Mouse (Mus musculus) midbrain, embryonic 11.5 days (tissue): ENCODE results near the gene Scyl1. TPM values are rescaled to one million over a fixed set of nuclear protein-coding genes. Genes with fewer than 3 reads are reported as not detected.
A peak's percentile ranks its signal among the peaks of the same experiment; 100 is the strongest.

Source experiments
- ATAC-seq: fragments of 200-750 bp; cut with Nextera tagmentation; 2 replicates; pipeline ENCODE4 v1.8.0; 2017; ENCODE audit warnings: moderate TSS enrichment, moderate library complexity; ENCODE audit not compliant: low FRiP score
- DNase-seq: peaks from one replicate; pipeline ENCODE4 v3.0.0; 2015; ENCODE audit warnings: low spot score; ENCODE audit errors: missing footprints
- H3K27ac ChIP-seq: fragments of 300-500 bp; sonication (generic); 2 replicates; pipeline ENCODE4 v1.5.1; 2014; ENCODE audit warnings: low read depth, low read length
- H3K27me3 ChIP-seq: fragments of 300-500 bp; sonication (generic); 2 replicates; pipeline ENCODE4 v1.6.1; 2014; ENCODE audit warnings: mild to moderate bottlenecking, low read length, moderate library complexity, mixed read lengths; ENCODE audit not compliant: control insufficient read depth, insufficient read depth
- H3K36me3 ChIP-seq: fragments of 300-500 bp; sonication (generic); 2 replicates; pipeline ENCODE4 v1.6.1; 2014; ENCODE audit warnings: mild to moderate bottlenecking, low read length, moderate library complexity, mixed read lengths; ENCODE audit not compliant: control insufficient read depth, insufficient read depth
- H3K4me1 ChIP-seq: fragments of 300-500 bp; sonication (generic); 2 replicates; pipeline ENCODE4 v1.6.1; 2014; ENCODE audit warnings: low read length; ENCODE audit not compliant: control insufficient read depth, insufficient read depth
- H3K4me2 ChIP-seq: fragments of 300-500 bp; sonication (generic); 2 replicates; pipeline ENCODE4 v1.6.1; 2014; ENCODE audit warnings: mild to moderate bottlenecking, moderate library complexity
- H3K4me3 ChIP-seq: fragments of 300-500 bp; sonication (generic); 2 replicates; pipeline ENCODE4 v1.5.1; 2014; ENCODE audit warnings: low read depth, low read length
- H3K9ac ChIP-seq: fragments of 300-500 bp; sonication (generic); 2 replicates; pipeline ENCODE4 v1.6.1; 2014; ENCODE audit warnings: low read length
- H3K9me3 ChIP-seq: fragments of 300-500 bp; sonication (generic); 2 replicates; pipeline ENCODE4 v1.6.1; 2016; ENCODE audit warnings: low read length; ENCODE audit not compliant: control insufficient read depth
- whole genome bisulfite sequencing: fragments of 180-500 bp; shearing (Covaris S2); extraction: QIAGEN DNeasy Blood & Tissue Kit; methylation state at CpG from one replicate; pipeline ENCODE4 v1.1.7; 2014; 5-methylcytosine and 5-hydroxymethylcytosine counted together
- polyA plus RNA-seq: library from polyadenylated mRNA; unstranded; fragments of >200 nt; fragmentation: Nextera tagmentation; extraction: Ambion mirVana; gene quantifications from 2 replicates; pipeline ENCODE4 v1.2.1, GENCODE M21; 2014

Gene Scyl1
- polyA plus RNA-seq, 1 experiment from 2014 or later = 58.6 TPM

GRCm38 (mm10) chr19:5741641-5742240 is 29.5 kb downstream of the Scyl1 start:
- Histone ChIP-seq H3K4me1 (peaks cover 28% of the 10 kb centered on the region), H3K9ac (peak overlapping the region; percentile 79), H3K4me3 (peak overlapping the region; percentile 52), H3K36me3 (no peaks in the 10 kb centered on the region), H3K27ac (no peak overlapping the region), H3K9me3 (no peaks in the 10 kb centered on the region), H3K4me2 (peak overlapping the region; percentile 92), H3K27me3 (peaks cover 41% of the 10 kb centered on the region)
- under 1% methylated on average over 53 of the region's 55 CpGs for WGBS
- peak; percentile 55 for ATAC-seq
- DNase-seq = peak; percentile 96

DNA sequence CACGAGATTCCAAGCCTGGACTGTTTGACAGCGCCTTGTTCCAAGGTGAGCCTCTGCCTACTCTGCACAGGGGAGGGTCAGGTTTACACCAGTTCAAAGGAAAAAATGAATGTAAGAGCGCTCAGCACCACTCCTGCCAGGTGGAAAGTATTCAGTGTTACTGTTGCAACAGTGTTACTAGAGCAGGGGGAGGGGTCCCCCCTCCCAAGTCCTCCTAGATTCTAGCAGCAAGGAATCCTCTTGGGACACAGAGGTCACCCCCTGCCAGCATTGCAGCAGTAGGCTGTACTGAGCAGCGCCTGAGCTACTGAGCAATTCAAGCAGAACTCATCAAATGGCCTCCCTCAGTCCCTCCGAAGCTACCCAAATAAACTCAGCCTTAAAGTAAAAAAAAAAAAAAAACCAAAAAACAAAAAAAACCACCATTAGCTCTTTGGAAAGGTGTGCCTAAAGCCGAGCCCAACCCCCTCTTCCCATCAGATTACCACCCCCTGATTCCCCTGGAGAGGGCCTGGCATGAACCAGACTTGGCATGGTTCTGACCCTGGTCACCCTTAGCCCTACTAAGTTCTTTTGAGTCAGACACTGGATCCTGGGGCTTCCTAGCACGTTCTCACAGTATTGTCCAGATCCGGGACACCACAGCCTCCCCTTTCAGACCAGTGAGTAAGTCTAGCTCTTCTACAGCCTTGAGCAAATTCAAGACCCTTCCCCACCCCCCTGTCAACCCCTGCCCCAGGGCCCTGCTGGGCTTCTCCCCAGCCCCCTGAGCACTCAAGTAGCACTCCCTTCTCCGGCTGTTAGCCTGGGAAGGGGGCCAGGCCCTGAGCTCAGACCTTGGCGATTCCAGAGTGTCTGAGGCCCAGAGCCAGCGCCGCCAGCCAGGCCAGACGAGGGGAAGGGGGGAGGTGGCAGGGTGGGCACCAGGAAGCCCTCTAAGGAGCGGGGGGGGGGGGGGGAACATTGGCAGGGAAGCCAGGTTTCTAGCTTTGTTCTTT is 30.6 kb downstream of the Scyl1 start, which contains the start of gene Ltbp3:
Gene Ltbp3 (plus strand): TSS at position 585 of the 998 bp plus-strand sequence.
- peaks cover 35% of the 10 kb centered on the region for H3K27me3 ChIP-seq
- H3K27ac ChIP-seq = no peak within 1 kb of the TSS
- H3K36me3 ChIP-seq = no peaks in the 10 kb centered on the region

DNA sequence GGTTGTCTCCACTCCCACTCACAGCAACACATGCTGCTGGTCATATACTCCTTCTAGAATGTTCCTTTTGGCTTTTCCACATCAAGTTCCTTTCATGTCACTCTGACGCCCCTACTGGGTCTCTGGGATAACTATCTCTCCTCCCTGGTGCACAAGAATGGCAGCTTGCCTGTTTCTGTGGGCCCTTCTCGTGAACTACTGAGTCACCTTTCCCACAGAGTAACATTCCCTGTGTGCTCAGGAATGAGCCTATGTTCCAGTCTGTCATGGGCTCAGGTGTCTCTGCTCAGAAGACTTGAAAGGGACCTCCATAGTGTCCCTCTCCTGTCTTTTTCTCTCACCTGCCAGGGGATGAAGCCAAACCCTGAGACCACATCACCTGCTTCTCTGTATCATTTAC is 31.8 kb downstream of the Scyl1 start:
- H3K27ac ChIP-seq = no peak overlapping the region
- no peaks in the 10 kb centered on the region for H3K9me3 ChIP-seq
- no peaks in the 10 kb centered on the region for H3K36me3 ChIP-seq
- 55% methylated on average over 2 of the region's 2 CpGs for WGBS
- no peak overlapping the region for H3K4me2 ChIP-seq
- ATAC-seq = no peak
- no peak overlapping the region for H3K9ac ChIP-seq
- H3K27me3 ChIP-seq = peaks cover 23% of the 10 kb centered on the region
- H3K4me3 ChIP-seq = no peak overlapping the region
- no peak for DNase-seq
- H3K4me1 ChIP-seq = peaks cover 13% of the 10 kb centered on the region

More for the DNA sequence above, 30.6 kb downstream of the Scyl1 start, which contains the start of gene Ltbp3:
- H3K9ac ChIP-seq = peak within 1 kb of the TSS; percentile 79
- peaks cover 17% of the 10 kb centered on the region for H3K4me1 ChIP-seq
- peak within 1 kb of the TSS; percentile 52 for H3K4me3 ChIP-seq
- H3K9me3 ChIP-seq = no peaks in the 10 kb centered on the region
- ATAC-seq = no peak
- H3K4me2 ChIP-seq = peak within 1 kb of the TSS; percentile 92
- peak; percentile 88 for DNase-seq
- 12% methylated on average over 13 of the region's 14 CpGs for WGBS

DNA sequence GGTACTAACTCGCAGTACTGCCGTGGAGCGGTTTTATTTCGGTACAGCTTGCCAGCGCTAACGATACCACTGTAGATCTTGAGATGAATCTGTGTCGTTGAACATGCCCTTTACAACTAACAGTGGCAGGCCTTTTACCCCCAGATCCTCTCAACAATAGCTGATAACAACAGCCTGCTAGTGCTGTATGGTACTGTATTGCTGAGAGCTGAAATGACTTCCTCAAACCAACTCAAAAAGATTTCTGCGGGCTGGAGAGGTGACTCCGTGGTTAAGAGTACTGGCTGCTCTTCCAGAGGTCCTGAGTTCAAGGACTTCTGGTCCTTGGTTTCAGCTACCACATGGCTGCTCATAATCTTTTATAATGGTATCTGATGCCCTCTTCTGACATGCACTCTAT is 36.9 kb downstream of the Scyl1 start:
- DNase-seq (no peak), ATAC-seq (no peak)
- 79% methylated on average over 9 of the region's 9 CpGs for WGBS
- Histone ChIP-seq H3K36me3 (no peaks in the 10 kb centered on the region), H3K9me3 (no peaks in the 10 kb centered on the region), H3K27ac (no peak overlapping the region), H3K4me3 (no peak overlapping the region), H3K9ac (no peak overlapping the region), H3K4me2 (no peak overlapping the region), H3K27me3 (0 out of 2 replicates have a peak, but pooled peaks cover 1% of the 10 kb centered on the region), H3K4me1 (peaks cover 19% of the 10 kb centered on the region)

GRCm38 (mm10) chr19:5731264-5731978 is 39.8 kb downstream of the Scyl1 start:
- H3K36me3 ChIP-seq = no peaks in the 10 kb centered on the region
- peak; percentile 99 for DNase-seq
- no peaks in the 10 kb centered on the region for H3K27me3 ChIP-seq
- peak overlapping the region; percentile 59 for H3K4me3 ChIP-seq
- no peaks in the 10 kb centered on the region for H3K9me3 ChIP-seq
- peak; percentile 89 for ATAC-seq
- H3K4me2 ChIP-seq = peak overlapping the region; percentile 99
- WGBS = 1% methylated on average over 47 of the region's 47 CpGs
- H3K9ac ChIP-seq = peak overlapping the region; percentile 68
- H3K27ac ChIP-seq = peak overlapping the region; percentile 8; the same call in 1 of the 2 replicates
- H3K4me1 ChIP-seq = peaks cover 37% of the 10 kb centered on the region

- no peaks in the 10 kb centered on the region for H3K9me3 ChIP-seq
- no peaks in the 10 kb centered on the region for H3K27me3 ChIP-seq
- peak overlapping the region; percentile 59 for H3K4me3 ChIP-seq
- H3K4me1 ChIP-seq = peaks cover 40% of the 10 kb centered on the region
- H3K36me3 ChIP-seq = no peaks in the 10 kb centered on the region
- WGBS = 75% methylated on average over 29 of the region's 29 CpGs
- no peak for ATAC-seq
- H3K4me2 ChIP-seq = peak overlapping the region; percentile 99
- no peak overlapping the region for H3K27ac ChIP-seq
- peak overlapping the region; percentile 68 for H3K9ac ChIP-seq
- no peak for DNase-seq
Measured at GRCm38 (mm10) chr19:5730314-5731186, 40.7 kb downstream of the Scyl1 start.

- ATAC-seq (peak; percentile 85), DNase-seq (peak; percentile 99)
- Histone ChIP-seq H3K4me1 (peaks cover 40% of the 10 kb centered on the region), H3K27me3 (no peaks in the 10 kb centered on the region), H3K36me3 (no peaks in the 10 kb centered on the region), H3K4me3 (peak within 1 kb of the TSS; percentile 95), H3K27ac (peak within 1 kb of the TSS; percentile 92), H3K4me2 (peak within 1 kb of the TSS; percentile 67), H3K9me3 (no peaks in the 10 kb centered on the region), H3K9ac (peak within 1 kb of the TSS; percentile 99)
- WGBS = 1% methylated on average over 37 of the region's 37 CpGs
Measured at GRCm38 (mm10) chr19:5729444-5729815, 41.8 kb downstream of the Scyl1 start, which contains the start of gene Fam89b. Gene Fam89b (minus strand): TSS chr19:5729653.
